Mouse (Mus musculus): ENCODE measurements around the gene Fasl.

Fasl gene

DNA sequence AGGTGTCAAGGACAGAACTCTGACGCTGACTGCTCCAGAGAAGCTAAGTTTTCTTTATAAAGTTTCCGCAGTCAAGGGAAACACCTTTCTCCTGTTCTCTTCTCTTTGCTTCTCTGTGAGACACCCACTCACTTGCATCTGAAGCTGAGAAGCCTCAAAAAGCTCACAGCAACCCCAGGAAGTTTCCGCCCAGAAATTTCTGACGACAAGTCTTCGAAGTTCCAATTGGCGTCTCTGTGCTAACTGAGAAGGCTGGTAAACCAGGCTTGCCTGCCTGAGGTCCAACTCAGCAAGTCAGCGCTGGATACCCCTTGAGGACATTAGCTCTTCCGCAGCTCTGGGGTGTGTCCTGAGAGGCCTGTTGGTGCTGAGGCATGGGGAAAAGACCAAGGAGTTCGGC lies at the start of gene Fasl:
Gene Fasl (minus strand): TSS at position 157 of the 400 bp plus-strand sequence.
- no peak for DNase-seq (ENCODE audit: inconsistent ontology term)

DNA sequence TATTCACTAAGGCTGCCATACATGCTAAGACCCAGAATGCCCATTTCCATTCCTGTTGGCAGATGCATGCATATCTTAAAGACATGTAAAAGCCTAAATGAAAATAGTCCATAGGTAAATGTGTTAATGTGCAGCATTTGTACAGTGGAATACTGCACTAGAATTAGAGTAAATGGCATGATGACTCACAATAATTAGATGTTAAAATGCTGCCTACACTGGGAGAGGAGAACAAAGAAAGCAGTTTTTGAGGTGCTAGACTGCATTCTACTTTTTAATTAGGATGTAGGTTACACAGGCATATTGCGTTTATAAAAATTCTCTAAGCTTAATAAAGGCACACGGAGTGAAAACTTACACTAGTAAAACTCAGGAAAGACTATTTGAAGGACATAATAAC lies 38.4 kb upstream of the Fasl start:
- DNase-seq (ENCODE audit: inconsistent ontology term), result no peak

DNA sequence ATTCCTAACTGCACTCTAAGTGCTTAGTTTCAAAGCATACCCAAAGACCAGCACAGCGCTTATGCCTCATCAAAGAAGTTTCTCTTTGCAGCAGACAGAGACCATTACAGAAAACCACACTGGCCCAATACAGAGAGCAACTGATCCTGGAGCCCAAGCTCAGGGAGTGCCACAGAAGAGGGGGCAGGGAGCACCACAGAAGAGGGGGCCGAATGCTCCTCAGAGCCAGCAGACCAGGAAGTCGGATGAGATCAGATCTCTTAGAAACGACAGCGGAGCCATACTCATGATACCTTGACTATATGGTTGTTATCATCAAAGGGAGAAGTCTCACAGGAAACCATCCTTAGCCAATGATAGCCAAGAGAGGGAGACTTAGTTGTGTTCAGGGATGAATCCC lies 21.1 kb upstream of the Fasl start:
- DNase-seq (ENCODE audit: inconsistent ontology term), result no peak

DNA sequence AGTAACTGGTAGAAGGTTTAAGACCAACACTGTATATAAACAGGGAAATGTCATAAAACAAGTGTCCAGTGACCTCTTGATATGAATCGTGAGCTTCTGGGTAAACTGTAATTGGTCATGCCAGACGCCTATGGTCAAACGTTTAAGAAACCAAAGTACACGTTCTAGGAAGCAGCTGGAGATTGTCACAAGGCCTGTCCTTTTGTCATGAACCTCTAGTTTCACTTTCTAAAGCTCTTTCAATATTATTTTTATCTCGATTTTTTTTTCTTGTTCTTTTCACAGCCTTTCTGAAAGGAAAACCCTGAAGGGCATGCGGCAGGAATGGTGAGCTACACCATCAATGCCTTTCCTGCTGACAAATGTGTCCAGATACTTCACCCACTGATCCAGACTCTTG lies 20.7 kb upstream of the Fasl start:
- DNase-seq (ENCODE audit: inconsistent ontology term), result no peak

DNA sequence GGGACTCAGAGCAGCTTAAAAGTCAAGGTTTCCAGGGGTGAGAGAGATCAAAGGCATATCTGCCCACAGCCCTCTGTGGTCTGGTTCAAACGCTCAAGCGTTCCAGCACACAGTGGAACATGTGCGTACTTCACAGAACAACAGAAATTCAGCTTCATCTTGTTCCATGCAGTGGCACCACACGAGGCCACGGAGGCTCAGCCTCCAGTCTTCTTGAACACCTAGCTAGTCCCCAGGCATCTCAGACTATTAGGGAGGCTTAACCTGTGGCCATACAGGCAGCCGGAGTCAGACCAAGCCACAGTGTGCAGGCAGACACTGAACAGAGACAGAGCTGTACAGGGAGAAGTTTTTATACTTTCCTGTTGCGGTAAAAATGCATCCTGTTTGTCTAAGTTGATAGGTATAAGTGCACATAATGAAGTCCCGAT lies 16.3 kb upstream of the Fasl start:
- no peak for DNase-seq (ENCODE audit: inconsistent ontology term)

DNA sequence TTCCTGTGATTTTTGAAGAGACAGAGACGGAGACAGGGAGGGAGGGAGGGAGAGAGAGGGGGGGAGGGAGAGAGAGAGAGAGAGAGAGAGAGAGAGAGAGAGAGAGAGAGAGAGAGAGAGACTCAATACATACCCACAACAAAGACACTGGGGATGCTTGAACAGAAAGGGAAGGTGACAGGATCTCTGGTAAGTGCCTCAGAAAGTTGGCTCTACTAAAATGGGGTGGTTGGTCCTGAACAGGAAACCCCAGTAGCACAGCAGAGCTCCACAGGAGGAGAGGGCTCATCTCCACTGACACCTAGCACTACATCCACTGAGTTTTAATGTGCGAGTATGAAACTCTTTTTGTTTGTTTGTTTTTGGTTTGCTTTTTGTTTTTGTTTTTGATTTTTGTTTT lies 13.0 kb upstream of the Fasl start:
- DNase-seq (ENCODE audit: inconsistent ontology term), result no peak

DNA sequence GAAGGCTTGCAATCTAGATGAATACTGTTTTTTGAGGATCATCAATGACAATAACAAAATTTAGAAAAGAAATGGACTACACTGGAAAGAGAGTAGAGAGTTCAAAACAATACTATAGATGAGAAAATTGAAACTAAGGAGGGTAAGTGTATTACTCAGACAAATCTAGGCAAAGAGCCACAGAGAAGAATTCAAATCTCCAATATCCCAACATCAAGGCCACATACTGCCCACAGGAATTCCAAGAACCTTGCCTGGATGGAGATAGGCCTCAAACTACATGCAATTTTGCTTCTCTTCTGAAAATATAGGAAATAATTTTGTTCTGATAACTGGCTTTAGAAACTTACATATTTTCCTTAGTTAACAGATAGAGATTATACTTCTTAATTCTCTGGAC lies 12.0 kb upstream of the Fasl start:
- peak; percentile 45 for DNase-seq (ENCODE audit: inconsistent ontology term)

DNA sequence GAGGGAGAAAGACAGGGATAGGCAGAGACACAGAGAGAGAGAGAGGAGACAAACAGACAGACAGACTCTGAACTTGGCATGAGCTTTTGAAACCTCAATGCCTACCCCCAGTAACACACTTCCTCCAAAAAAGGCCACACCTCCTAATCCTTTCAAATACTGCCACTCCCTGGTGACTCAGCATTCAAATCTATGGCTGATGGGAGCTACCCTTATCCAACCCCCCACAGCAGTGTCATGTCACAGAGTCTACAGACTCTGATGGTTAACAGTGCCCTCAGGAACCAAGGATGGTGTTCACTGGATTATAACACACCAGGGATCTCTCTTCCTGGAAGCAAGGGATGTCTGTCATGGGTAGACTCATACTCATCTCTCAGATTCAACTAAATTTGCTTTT lies 11.5 kb upstream of the Fasl start:
- no peak for DNase-seq (ENCODE audit: inconsistent ontology term)

DNA sequence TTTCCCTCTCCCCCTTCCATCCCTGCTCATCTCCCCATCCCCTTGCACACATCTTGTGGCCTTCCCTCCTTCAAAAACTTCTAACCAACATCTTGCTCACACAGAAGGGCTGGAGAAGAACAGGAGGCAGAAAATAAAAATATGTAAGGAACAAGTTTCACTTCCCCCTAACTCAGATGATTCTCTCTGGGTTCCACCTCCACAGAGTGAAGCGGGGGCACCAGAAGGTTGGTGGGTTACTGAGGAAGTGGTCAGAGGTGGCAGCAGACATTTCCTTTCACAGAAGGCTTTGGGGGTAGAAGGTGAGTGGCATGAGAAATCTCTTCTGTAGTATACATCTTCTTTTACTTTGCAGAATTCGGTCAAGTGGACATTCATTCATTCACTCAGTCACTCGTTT lies 10.6 kb upstream of the Fasl start:
- no peak for DNase-seq (ENCODE audit: inconsistent ontology term)

DNA sequence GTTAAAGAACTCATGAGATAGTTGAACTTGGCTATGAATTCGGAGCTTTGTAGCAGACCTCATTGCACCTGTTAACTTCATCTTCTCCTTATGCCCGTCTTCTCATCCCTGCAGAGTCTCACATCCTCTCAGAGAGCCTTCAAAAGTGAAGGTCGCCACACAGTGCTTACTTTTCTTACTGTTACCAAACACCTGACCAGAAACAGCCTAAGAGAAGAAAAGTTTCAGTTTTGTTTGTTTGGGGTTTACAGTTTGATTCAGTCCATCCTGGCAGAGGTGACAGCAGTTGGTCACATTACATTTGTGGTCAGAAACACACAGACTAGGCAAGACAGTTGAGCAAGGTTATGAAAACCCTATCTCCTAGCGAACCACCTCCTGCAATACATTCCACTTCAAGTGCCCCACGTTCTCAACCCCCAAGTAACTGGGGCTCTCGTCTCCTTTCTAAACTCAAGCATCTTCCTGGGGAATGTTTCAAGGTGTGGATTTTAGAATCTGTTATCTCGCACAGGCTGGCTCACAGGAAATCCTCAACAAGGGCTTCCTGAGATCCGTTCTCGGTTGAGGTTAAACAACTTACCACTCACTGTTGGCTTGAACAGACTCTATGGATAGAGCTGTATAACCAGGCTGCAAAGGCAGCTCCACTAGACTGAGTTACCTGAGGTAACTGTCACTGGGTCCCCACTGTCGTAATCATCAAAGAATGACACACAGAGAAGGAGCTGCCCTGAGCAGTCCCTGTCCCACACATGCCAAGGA lies 6.3 kb upstream of the Fasl start:
- DNase-seq (ENCODE audit: inconsistent ontology term), result no peak

DNA sequence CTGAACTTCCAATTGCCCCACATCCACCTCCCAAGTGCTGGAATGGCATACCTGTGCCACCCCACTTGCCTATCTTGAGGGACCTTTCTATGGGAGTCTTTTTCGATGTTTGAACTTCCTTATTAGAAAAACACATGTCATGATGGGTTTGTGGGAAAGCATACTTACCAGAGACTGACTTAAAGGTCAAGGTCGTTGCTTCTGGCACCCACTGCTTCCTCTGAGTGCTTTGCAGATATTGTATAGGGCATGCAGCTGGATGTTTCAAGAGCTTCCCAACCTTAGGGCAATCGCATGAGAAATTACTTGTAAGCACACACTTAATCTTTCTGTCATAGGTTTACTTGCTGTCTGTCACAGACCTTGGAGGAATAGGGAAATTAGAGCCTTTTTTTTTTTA lies 5.0 kb upstream of the Fasl start:
- DNase-seq (ENCODE audit: inconsistent ontology term), result no peak

DNA sequence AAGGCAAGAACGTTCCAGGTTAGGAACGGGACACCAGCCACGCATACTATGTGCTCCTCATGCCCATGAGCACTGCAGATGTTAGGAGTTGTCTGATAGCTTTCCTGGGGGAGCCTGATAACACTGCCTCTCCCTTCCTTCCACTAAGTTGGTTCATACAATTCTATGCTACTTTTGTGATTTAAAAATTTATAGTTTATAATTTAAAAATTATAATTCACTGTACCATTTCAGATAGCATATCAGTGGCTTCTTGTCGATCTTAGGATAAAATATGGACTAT lies 4.3 kb upstream of the Fasl start:
- no peak for DNase-seq (ENCODE audit: inconsistent ontology term)

DNA sequence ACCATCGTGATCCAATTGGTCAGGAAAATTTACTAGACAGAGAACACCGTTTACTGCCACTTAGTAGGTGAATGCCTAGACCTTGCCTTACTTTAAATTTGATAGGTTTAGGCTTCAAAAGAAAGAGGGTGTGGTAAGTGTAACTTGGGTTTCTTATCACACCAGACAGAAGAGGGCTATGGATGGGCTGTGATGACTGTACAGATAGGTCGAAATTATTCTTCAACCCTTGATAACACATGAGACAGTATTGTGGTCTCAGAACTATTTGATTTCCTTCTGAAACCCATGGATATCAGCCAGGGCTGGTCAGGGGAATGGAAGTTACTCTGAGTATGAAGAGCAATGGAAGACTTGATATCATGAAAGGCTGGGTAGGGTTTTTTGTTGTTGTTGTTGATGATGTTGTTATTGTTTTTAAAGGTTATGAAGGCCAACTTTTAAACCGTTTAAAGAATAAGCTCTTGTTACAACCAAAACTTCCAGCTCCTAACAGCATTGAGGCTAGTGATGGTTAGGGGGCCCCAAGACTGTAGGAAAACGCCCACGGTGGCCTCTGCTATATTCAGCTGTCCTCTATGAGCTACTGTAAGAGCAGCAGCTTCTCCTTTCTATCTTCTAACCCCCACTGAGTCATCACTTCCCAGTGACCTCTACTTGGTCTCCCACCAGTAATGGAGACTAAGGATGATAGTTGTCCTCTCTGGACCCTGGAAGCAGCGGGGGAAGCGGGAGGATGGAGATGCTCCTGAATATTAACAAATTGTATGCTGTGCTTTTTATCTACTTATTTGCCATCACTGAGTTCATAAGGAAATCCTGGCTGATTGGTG lies 3.8 kb upstream of the Fasl start:
- DNase-seq (ENCODE audit: inconsistent ontology term), result peak; percentile 2

DNA sequence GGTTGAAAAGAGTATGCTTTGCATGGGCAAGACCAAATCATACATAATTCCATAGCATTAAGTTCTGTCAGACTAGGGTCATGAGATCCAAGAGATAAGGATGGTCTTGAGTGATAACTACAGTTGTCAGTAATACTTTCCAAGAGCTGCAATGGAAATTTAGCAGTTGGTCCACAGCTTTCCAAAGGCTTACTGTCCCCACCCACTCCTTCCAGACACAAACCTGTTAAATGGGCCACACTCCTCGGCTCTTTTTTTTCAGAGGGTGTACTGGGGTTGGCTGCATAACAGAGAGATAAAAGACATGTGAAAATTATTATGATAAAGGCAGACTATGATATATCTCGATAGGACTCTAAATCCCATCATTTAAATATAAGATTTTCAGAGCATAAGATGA lies 5.6 kb downstream of the Fasl start:
- DNase-seq (ENCODE audit: inconsistent ontology term), result no peak

DNA sequence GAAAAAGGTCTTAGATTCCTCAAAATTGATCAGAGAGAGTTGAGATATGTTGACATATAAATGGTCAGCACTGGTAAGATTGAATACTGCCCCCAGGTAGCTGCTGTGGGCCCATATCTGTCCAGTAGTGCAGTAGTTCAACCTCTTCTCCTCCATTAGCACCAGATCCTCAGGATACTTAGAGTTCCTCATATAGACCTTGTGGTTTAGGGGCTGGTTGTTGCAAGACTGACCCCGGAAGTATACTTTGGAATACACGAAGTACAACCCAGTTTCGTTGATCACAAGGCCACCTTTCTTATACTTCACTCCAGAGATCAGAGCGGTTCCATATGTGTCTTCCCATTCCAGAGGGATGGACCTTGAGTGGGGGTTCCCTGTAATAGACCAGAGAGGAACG lies 6.7 kb downstream of the Fasl start:
- no peak for DNase-seq (ENCODE audit: inconsistent ontology term)

DNA sequence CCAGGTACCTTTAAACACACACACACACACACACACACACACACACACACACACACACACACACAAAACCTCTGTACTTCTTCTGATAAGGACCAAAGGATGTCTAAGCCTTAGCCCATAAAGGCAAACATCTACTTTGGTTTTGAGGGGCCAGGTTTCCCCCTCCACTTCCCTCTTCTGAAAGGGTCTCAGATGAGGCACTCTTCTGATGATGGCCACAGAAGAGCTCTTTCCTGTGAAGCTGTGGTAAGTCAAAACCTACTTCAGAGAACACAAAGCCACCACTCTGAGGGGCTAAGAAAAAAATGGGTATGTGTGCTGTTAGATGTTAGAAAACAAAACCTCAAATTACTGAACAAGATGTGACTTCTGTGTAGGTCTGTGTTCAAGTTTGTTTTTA lies 9.2 kb downstream of the Fasl start:
- no peak for DNase-seq (ENCODE audit: inconsistent ontology term)

DNA sequence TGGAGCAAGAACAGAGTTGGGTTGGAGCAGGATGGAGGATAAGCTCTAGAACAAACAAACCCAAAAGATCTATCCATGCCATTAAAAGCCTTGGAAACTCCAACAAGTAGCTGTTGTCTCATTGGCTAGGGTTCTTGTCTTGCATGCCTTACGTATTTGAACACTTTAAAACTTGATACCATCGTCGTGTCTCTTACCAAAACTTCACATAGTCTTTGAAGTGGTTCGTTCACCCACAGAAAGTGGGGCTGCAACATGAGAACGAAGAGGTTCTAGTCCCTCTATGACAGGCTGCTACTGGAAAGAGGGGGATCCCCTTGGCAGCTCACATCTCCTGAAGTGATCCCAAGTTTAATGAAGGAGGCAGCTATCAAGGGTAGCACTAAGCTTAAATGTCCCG lies 13.1 kb downstream of the Fasl start:
- no peak for DNase-seq (ENCODE audit: inconsistent ontology term)

DNA sequence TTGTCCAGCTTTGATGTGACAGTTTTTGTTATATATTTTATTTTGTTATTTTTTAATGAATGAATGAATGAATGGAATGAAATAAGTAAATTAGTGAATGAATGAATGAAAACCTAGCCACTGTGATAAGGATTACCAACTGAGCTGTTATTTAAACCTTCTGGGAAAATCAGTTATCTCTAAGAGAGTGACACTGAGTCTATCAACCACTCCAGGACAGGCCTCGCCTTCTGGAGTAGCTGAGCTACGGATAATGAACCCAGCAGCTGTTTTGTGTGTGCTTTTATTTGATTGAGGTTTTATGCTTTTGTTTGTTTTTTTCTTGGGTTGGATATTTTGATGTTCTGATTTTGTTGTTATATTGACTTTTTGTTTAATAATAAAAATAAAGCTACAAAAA lies 17.0 kb downstream of the Fasl start:
- DNase-seq (ENCODE audit: inconsistent ontology term), result no peak

DNA sequence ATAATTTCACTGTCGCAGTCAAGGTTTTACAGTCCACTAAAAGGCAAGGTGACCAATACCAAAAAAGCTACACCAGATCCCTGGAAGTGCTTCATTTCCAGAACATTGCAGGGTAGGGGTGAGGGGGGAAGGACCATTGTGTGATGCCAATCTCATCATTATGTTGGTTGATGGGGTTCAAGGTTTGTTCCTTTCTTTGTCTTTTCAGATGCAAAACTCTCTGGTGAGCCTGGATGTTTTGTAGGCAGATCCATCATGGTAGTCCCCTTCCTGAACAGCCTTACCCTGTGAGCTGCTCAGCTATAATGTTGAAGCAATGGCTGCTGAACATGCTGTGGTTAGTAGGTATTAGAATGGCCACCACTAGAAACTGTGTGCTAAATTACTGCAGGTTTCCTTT lies 19.0 kb downstream of the Fasl start:
- DNase-seq (ENCODE audit: inconsistent ontology term), result no peak

DNA sequence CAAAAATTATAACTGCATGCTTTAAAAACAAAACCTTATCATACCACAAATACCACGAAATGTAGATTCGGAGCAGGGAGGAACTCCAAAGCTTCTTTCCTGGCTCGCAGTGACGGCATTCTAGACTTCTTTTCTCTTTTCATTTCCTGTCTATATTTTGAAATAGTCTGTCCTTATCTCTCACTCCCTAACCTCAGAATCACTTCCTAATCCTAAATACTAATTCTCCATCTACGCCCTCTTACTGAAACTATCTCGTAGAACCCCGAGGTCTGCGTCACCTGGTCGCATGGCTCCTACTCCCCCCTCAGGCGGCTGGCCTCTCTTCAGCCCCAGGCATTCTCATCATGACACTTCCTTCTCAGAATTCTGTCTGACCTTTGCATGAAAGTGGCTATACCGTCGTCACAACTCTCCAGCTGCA lies 21.2 kb downstream of the Fasl start:
- DNase-seq (ENCODE audit: inconsistent ontology term), result no peak

DNA sequence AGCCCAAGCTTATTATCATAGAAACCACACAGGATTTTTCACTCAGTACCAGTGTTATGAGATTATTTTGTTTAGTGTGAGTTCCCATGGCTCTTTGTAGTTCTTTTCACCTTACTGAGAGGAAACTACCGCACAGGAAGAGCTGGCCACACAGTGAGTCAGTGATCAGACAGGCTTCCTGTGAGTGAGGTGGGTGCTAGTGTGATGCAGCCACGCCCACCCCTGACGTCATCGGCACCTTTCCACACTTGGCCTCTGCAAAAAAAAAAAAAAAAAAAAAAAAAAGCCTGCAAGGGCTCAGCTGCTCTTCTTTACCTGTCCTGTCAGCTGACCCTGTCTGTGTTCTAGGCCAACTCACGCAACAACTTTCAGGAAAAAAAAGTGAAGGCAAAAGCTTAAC lies 21.6 kb downstream of the Fasl start:
- no peak for DNase-seq (ENCODE audit: inconsistent ontology term)

DNA sequence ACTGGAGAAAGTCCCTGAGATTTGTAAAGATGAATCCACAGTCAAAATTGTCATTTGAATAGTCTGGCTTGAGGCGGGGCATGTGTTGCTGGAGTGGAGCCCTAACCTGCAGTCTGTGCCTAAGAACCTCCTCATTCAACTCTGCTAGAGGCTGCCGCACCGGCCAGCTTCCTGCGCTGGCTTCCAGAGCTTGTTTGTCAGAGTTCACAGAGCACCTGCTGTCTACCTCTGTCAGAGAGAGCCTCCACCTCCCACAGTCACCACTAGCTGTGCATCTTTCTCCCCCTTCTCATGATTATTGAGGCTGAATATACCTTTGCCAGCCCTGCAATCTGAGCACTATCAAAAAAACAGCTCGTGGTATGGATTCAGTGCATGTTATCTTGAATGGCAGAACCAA lies 22.4 kb downstream of the Fasl start:
- no peak for DNase-seq (ENCODE audit: inconsistent ontology term)

DNA sequence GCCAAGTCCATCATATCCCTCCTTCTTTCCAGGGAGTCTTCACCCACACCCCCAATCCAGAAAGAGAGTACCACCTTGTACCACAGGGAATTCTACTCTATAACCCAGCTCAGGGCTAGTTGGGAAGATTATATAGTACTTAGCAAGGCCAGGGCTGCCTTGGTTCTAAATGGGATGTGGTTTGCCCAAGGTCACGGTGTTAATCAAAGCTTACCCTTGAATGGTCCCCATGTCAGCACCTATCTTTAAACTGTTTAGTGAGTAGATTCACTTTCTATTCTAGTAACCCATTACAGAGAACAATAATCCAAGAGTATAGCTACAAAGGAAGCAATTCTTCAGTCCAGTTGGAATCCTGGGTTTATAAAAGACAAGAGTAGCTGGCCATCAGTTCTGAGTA lies 23.3 kb downstream of the Fasl start:
- DNase-seq (ENCODE audit: inconsistent ontology term), result no peak

DNA sequence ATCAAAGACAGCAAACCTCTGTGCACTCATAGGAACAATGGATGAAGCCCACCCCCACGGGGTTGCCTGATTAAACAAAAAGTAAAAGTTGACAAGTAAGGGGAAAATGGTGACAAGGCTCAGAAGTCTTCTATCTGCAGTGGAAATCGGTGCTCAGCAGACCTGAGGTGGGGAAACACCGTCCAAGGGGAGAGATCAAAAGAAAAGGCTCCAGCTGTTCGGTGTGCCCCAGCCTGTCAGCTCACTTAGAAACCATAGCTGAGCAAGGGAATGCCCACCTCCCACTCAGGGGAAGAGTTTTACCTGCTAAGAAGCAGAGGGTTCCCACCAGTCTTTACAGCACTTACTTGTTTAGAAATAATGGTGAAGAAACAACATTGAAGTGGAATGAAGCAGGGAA lies 26.7 kb downstream of the Fasl start:
- DNase-seq (ENCODE audit: inconsistent ontology term), result no peak
